Mouse (Mus musculus): ENCODE measurements at regions not wholly inside any gene's neighbourhood (a gene's known extent, or its start where the extent isn't known, plus 50 kb on each side); places are given as distances from the start of the nearest gene placed in this dataset.

DNA sequence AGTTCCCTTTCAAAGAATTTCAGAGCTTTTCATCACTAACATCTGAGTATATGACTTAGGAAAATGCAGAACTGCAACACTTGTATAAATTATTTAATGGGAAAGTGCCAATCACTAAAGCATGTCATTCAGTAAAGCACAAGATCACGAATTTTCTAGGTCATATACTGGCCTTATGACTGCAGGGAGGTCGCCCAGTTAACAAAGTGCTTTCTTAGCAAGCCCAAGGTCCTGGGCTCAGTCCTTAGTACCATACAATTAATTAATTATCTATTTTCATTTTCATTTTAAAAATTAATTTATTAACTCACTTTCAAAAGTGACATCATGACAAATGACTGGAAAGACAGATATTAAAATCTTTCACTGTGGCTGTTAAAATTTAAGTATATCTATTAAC is 228.5 kb upstream of the Atp2b1 start:
- Histone ChIP-seq H3K9ac (replicated peaks; ENCODE audit: low read length, poor library complexity, severe bottlenecking) (no peak overlapping the region), H3K4me2 (ENCODE audit: low read depth, low read length, poor library complexity, severe bottlenecking) (no peak overlapping the region), H3K9me3 (ENCODE audit: low read length) (no peaks in the 10 kb centered on the region), H3K4me3 (ENCODE audit: low read depth, low read length) (no peak overlapping the region), H3K4me1 (ENCODE audit: insufficient read depth, low read length) (no peaks in the 10 kb centered on the region), H3K36me3 (ENCODE audit: insufficient read depth, low read length) (no peaks in the 10 kb centered on the region), H3K27me3 (ENCODE audit: insufficient read depth, low read length) (no peaks in the 10 kb centered on the region), H3K27ac (ENCODE audit: low read depth, low read length) (no peak overlapping the region)
- WGBS: 74% methylated on average over 2 of the region's 2 CpGs
- ATAC-seq (ENCODE audit: low FRiP score) (no peak), DNase-seq (ENCODE audit: low spot score) (no peak)
- TF ChIP-seq CTCF (IDR thresholded peaks at IDR 0.05): no peak

GRCm38 (mm10) chr10:98686370-98686769 is 227.8 kb upstream of the Atp2b1 start:
- H3K27ac ChIP-seq (ENCODE audit: low read depth, low read length): no peak overlapping the region
- no peak overlapping the region for H3K4me2 ChIP-seq (ENCODE audit: low read depth, low read length, poor library complexity, severe bottlenecking)
- H3K9me3 ChIP-seq (ENCODE audit: low read length): no peaks in the 10 kb centered on the region
- DNase-seq (ENCODE audit: low spot score) (no peak), ATAC-seq (ENCODE audit: low FRiP score) (no peak)
- H3K36me3 ChIP-seq (ENCODE audit: insufficient read depth, low read length): no peaks in the 10 kb centered on the region
- H3K4me3 ChIP-seq (ENCODE audit: low read depth, low read length): no peak overlapping the region
- H3K27me3 ChIP-seq (ENCODE audit: insufficient read depth, low read length): no peaks in the 10 kb centered on the region
- no peak overlapping the region for H3K9ac ChIP-seq (replicated peaks; ENCODE audit: low read length, poor library complexity, severe bottlenecking)
- H3K4me1 ChIP-seq (ENCODE audit: insufficient read depth, low read length): no peaks in the 10 kb centered on the region
- no peak for TF ChIP-seq CTCF (IDR thresholded peaks at IDR 0.05)

DNA sequence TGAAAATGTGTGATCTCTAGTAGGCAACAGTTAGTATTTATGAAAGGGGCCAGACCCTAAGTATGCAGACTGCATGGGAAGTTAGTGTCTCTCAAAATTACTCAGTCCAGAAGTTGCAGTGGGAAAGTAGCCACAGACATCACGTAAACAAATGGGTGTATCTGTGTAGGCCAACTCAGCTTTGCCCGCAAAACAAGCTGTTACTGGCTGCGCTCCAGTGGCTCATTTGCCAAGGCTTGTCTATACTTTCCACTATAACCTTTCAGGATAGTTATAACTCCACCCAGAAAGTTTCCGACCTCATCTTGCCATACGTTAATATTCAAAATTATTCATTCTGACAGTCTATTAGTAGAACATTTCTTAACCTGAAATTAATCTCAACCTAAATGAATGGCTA is 222.4 kb upstream of the Atp2b1 start:
- no peak for DNase-seq (ENCODE audit: low spot score)
- 93% methylated on average over 5 of the region's 5 CpGs for WGBS
- Histone ChIP-seq H3K27me3 (ENCODE audit: insufficient read depth, low read length) (no peaks in the 10 kb centered on the region), H3K4me3 (ENCODE audit: low read depth, low read length) (no peak overlapping the region), H3K27ac (ENCODE audit: low read depth, low read length) (no peak overlapping the region), H3K4me1 (ENCODE audit: insufficient read depth, low read length) (no peaks in the 10 kb centered on the region), H3K4me2 (ENCODE audit: low read depth, low read length, poor library complexity, severe bottlenecking) (no peak overlapping the region), H3K9me3 (ENCODE audit: low read length) (no peaks in the 10 kb centered on the region), H3K36me3 (ENCODE audit: insufficient read depth, low read length) (no peaks in the 10 kb centered on the region), H3K9ac (replicated peaks; ENCODE audit: low read length, poor library complexity, severe bottlenecking) (no peak overlapping the region)
- no peak for TF ChIP-seq CTCF (IDR thresholded peaks at IDR 0.05)
- ATAC-seq (ENCODE audit: low FRiP score): no peak

DNA sequence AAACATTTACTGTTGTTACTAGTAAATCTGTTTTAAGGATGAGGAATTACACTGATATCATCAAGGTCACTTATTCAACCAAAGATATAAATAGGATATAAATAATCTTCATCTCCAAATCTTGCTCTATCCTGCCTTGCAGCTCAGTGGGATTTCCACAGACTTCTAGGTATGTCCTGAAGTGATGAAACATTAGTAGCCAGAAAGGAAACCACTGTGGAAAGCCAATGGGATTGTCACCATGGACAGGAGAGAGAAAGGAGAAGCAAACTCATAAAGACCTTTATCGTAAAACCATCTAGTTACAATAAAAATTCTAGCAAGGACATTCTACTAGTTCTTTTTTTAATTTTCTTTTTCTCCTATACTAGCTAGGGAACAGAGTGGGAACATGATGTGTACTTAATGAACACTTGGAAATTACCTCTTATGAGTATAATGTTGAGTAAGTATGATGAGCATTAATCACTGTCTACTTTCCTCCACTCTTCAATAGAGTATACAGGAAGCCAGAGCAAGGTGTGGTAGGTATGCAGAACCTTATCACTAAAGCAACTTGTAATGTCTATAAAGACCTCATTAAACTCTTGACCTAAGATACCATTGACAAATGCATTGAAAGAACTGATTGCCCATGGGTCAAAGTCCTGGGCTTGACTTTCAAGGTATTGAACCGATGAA is 219.4 kb upstream of the Atp2b1 start:
- 95% methylated on average over 2 of the region's 2 CpGs for WGBS
- no peaks in the 10 kb centered on the region for H3K4me1 ChIP-seq (ENCODE audit: insufficient read depth, low read length)
- no peak overlapping the region for H3K27ac ChIP-seq (ENCODE audit: low read depth, low read length)
- no peak for DNase-seq (ENCODE audit: low spot score)
- H3K36me3 ChIP-seq (ENCODE audit: insufficient read depth, low read length): no peaks in the 10 kb centered on the region
- no peak overlapping the region for H3K4me2 ChIP-seq (ENCODE audit: low read depth, low read length, poor library complexity, severe bottlenecking)
- H3K27me3 ChIP-seq (ENCODE audit: insufficient read depth, low read length): no peaks in the 10 kb centered on the region
- no peak overlapping the region for H3K4me3 ChIP-seq (ENCODE audit: low read depth, low read length)
- no peak overlapping the region for H3K9ac ChIP-seq (replicated peaks; ENCODE audit: low read length, poor library complexity, severe bottlenecking)
- no peak for TF ChIP-seq CTCF (IDR thresholded peaks at IDR 0.05)
- ATAC-seq (ENCODE audit: low FRiP score): no peak
- H3K9me3 ChIP-seq (ENCODE audit: low read length): no peaks in the 10 kb centered on the region

- ATAC-seq (ENCODE audit: low FRiP score) (no peak), DNase-seq (ENCODE audit: low spot score) (no peak)
- 94% methylated on average over 2 of the region's 2 CpGs for WGBS
- H3K4me2 ChIP-seq (ENCODE audit: low read depth, low read length, poor library complexity, severe bottlenecking): no peak overlapping the region
- H3K4me1 ChIP-seq (ENCODE audit: insufficient read depth, low read length): no peaks in the 10 kb centered on the region
- H3K27ac ChIP-seq (ENCODE audit: low read depth, low read length): no peak overlapping the region
- no peak for TF ChIP-seq CTCF (IDR thresholded peaks at IDR 0.05)
- no peak overlapping the region for H3K4me3 ChIP-seq (ENCODE audit: low read depth, low read length)
- H3K36me3 ChIP-seq (ENCODE audit: insufficient read depth, low read length): no peaks in the 10 kb centered on the region
- no peak overlapping the region for H3K9ac ChIP-seq (replicated peaks; ENCODE audit: low read length, poor library complexity, severe bottlenecking)
- H3K27me3 ChIP-seq (ENCODE audit: insufficient read depth, low read length): no peaks in the 10 kb centered on the region
- H3K9me3 ChIP-seq (ENCODE audit: low read length): no peaks in the 10 kb centered on the region
Observed at GRCm38 (mm10) chr10:98695371-98695725, 218.9 kb upstream of the Atp2b1 start.

DNA sequence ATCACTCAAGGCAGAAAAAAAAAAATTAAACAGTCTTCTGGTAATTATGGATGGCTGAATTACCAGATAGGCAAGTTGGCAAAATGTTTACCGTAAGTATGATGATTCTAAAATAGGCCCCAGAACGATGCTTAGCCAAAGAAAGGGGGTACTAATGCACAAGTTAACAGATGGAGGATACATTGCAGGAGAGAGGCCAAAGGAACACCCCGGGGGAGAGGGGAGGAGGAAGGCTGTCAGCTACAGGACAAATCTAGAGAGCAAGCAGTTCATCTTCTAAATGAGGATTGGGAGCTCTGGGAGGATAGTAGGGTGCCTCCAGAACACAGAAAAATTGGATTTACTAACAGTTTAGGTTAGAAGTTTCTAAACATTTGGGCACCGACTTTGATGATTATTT is 216.3 kb upstream of the Atp2b1 start:
- Histone ChIP-seq H3K27me3 (ENCODE audit: insufficient read depth, low read length) (no peaks in the 10 kb centered on the region), H3K9me3 (ENCODE audit: low read length) (no peaks in the 10 kb centered on the region), H3K4me2 (ENCODE audit: low read depth, low read length, poor library complexity, severe bottlenecking) (no peak overlapping the region), H3K4me1 (ENCODE audit: insufficient read depth, low read length) (no peaks in the 10 kb centered on the region), H3K36me3 (ENCODE audit: insufficient read depth, low read length) (no peaks in the 10 kb centered on the region), H3K4me3 (ENCODE audit: low read depth, low read length) (no peak overlapping the region), H3K9ac (replicated peaks; ENCODE audit: low read length, poor library complexity, severe bottlenecking) (no peak overlapping the region), H3K27ac (ENCODE audit: low read depth, low read length) (no peak overlapping the region)
- 86% methylated on average over 4 of the region's 4 CpGs for WGBS
- ATAC-seq (ENCODE audit: low FRiP score) (no peak), DNase-seq (ENCODE audit: low spot score) (no peak)
- TF ChIP-seq CTCF (IDR thresholded peaks at IDR 0.05): no peak
